11 mouse cellular contexts compared by ENCODE assay signal in the genomic region with DNA sequence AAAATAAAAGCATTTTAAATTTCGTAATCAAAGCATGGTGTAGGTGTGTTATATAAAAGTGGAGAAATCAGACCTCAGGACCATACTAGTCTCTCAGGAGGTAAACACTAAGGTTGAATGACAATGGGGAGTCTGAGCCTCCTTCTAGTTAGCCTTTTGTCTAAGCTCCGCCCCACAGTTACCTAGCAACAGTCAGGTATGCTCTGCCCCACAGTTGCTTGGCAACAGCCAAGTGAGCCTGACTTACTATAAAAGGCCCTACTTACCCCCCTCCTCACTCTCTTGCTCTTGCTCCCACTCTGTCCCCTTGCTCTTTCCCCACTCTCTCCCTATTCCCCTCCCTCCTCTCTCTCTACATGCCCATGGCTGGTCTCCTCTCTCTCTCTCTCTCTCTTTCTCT. TPM values are rescaled to one million over a fixed set of nuclear protein-coding genes. Genes with fewer than 3 reads are reported as not detected.
DNase-seq lines count a peak whose midpoint lies in the region; ATAC-seq and TF ChIP-seq lines count a peak whose summit lies in the region.
"Had no signal": no experiment of that assay in that cellular context is flagged by ENCODE, and none has a peak within 500 bp of the region (broad histone marks: within the 10 kb centered on the region; RNA-seq: fewer than 3 reads in every experiment).

No protein-coding gene starts in this region.

- H3K27ac ChIP-seq in kidney, embryonic 15.5 days = no peak overlapping the region
- H3K27ac ChIP-seq in kidney, adult 2 months (ENCODE audit: insufficient read depth, low read depth, low read length) = no peak overlapping the region
- no peak overlapping the region for H3K27ac ChIP-seq in embryonic facial prominence, embryonic 10.5 days (replicated peaks)
- H3K27ac ChIP-seq in hindbrain, postnatal 0 days = no peak overlapping the region
- H3K27ac ChIP-seq in neural tube, embryonic 12.5 days = no peak overlapping the region

- no peaks in the 10 kb centered on the region for H3K4me1 ChIP-seq in kidney, embryonic 15.5 days
- no peaks in the 10 kb centered on the region for H3K4me1 ChIP-seq in kidney, adult 2 months (ENCODE audit: control insufficient read depth, insufficient read depth, low read length)
- peaks cover 9% of the 10 kb centered on the region for H3K4me1 ChIP-seq in embryonic facial prominence, embryonic 10.5 days
- H3K4me1 ChIP-seq in hindbrain, postnatal 0 days (ENCODE audit: insufficient read depth, low read length) = no peaks in the 10 kb centered on the region
- H3K4me1 ChIP-seq in neural tube, embryonic 12.5 days = peaks cover 6% of the 10 kb centered on the region
- H3K4me1 ChIP-seq: megakaryocyte, embryonic 14.5 days had no signal

- TF ChIP-seq CTCF in kidney, adult 2 months (conservative IDR thresholded peaks at IDR 0.05; ENCODE audit: insufficient read depth, insufficient read length, low read depth, low read length) = no peak
- TF ChIP-seq CTCF in hindbrain, postnatal 0 days (IDR thresholded peaks at IDR 0.05; ENCODE audit: low read depth) = no peak

- no peak for DNase-seq in kidney, adult 2 months
- peak; percentile 55 for DNase-seq in embryonic facial prominence, embryonic 10.5 days (ENCODE audit: low spot score)
- DNase-seq in hindbrain, postnatal 0 days (ENCODE audit: low spot score) = peak; percentile 79
- DNase-seq in thymus, postnatal 0 days (ENCODE audit: low spot score) = no peak
- DNase-seq in left cerebral cortex, adult 11 months (ENCODE audit: low spot score) = no peak
- no peak for DNase-seq in spleen, adult 18-20 months
- DNase-seq: right cerebral cortex, postnatal 25 days had no signal

- H3K27me3 ChIP-seq in kidney, embryonic 15.5 days = no peaks in the 10 kb centered on the region
- no peaks in the 10 kb centered on the region for H3K27me3 ChIP-seq in kidney, adult 2 months (replicated peaks; ENCODE audit: control insufficient read depth, insufficient read depth, low read length)
- H3K27me3 ChIP-seq in embryonic facial prominence, embryonic 10.5 days (replicated peaks; ENCODE audit: low read depth, poor library complexity, severe bottlenecking) = no peaks in the 10 kb centered on the region
- H3K27me3 ChIP-seq in hindbrain, postnatal 0 days (ENCODE audit: insufficient read depth, low read length) = no peaks in the 10 kb centered on the region
- no peaks in the 10 kb centered on the region for H3K27me3 ChIP-seq in neural tube, embryonic 12.5 days (replicated peaks)

- peaks cover 25% of the 10 kb centered on the region for H3K9me3 ChIP-seq in kidney, embryonic 15.5 days (replicated peaks)
- H3K9me3 ChIP-seq in embryonic facial prominence, embryonic 10.5 days = peaks cover 43% of the 10 kb centered on the region
- peaks cover 32% of the 10 kb centered on the region for H3K9me3 ChIP-seq in hindbrain, postnatal 0 days (ENCODE audit: low read length)
- peaks cover 32% of the 10 kb centered on the region for H3K9me3 ChIP-seq in neural tube, embryonic 12.5 days

- no peak overlapping the region for H3K4me2 ChIP-seq in kidney, embryonic 15.5 days
- no peak overlapping the region for H3K4me2 ChIP-seq in hindbrain, postnatal 0 days (ENCODE audit: low read depth, low read length)
- no peak overlapping the region for H3K4me2 ChIP-seq in neural tube, embryonic 12.5 days (replicated peaks)
- H3K4me2 ChIP-seq: heart, embryonic 11.5 days had no signal

- no peak for TF ChIP-seq POLR2A in kidney, adult 2 months (IDR thresholded peaks at IDR 0.05; ENCODE audit: low read depth, low read length)

- WGBS in kidney, embryonic 15.5 days = 41% methylated on average over 2 of the region's 2 CpGs
- 42% methylated on average over 2 of the region's 2 CpGs for WGBS in kidney, adult 2 months
- 17% methylated on average over 2 of the region's 2 CpGs for WGBS in embryonic facial prominence, embryonic 10.5 days
- WGBS in hindbrain, postnatal 0 days = 2% methylated on average over 2 of the region's 2 CpGs
- WGBS in neural tube, embryonic 12.5 days = 8% methylated on average over 2 of the region's 2 CpGs

- H3K4me3 ChIP-seq in kidney, embryonic 15.5 days (replicated peaks) = no peak overlapping the region
- H3K4me3 ChIP-seq in kidney, adult 2 months (ENCODE audit: insufficient read depth, low read depth, low read length) = no peak overlapping the region
- H3K4me3 ChIP-seq in embryonic facial prominence, embryonic 10.5 days = no peak overlapping the region
- H3K4me3 ChIP-seq in hindbrain, postnatal 0 days (ENCODE audit: low read length) = no peak overlapping the region
- no peak overlapping the region for H3K4me3 ChIP-seq in neural tube, embryonic 12.5 days
- H3K4me3 ChIP-seq: megakaryocyte, embryonic 14.5 days had no signal

- H3K36me3 ChIP-seq in kidney, embryonic 15.5 days = peaks cover 37% of the 10 kb centered on the region
- H3K36me3 ChIP-seq in kidney, adult 2 months (ENCODE audit: control insufficient read depth, insufficient read depth, low read length) = peaks cover 21% of the 10 kb centered on the region
- peaks cover 44% of the 10 kb centered on the region for H3K36me3 ChIP-seq in embryonic facial prominence, embryonic 10.5 days (replicated peaks)
- H3K36me3 ChIP-seq in hindbrain, postnatal 0 days (ENCODE audit: insufficient read depth, low read length) = peaks cover 15% of the 10 kb centered on the region
- H3K36me3 ChIP-seq in neural tube, embryonic 12.5 days = peaks cover 27% of the 10 kb centered on the region

- peak; percentile 88 for ATAC-seq in kidney, embryonic 15.5 days (replicated peaks; ENCODE audit: low FRiP score)
- ATAC-seq in hindbrain, postnatal 0 days = peak; percentile 95
- ATAC-seq in neural tube, embryonic 12.5 days (ENCODE audit: low FRiP score, low read depth) = peak; percentile 96

- H3K9ac ChIP-seq in kidney, embryonic 15.5 days = no peak overlapping the region
- H3K9ac ChIP-seq in hindbrain, postnatal 0 days (replicated peaks; ENCODE audit: low read length) = no peak overlapping the region
- H3K9ac ChIP-seq in neural tube, embryonic 12.5 days = no peak overlapping the region

RNA-seq across cellular contexts. Expression of a gene that starts 44.6 kb away (rescaled TPM):
- 11.2 and 11.5 TPM in 2 replicates for polyA plus RNA-seq in kidney, embryonic 15.5 days (2015; fragmentation: Nextera tagmentation; extraction: Ambion mirVana)
- 4.5 and 6.3 TPM in 2 replicates for polyA plus RNA-seq in kidney, adult 2 months (2012; rRNA removed)
- 6.9 and 8.5 TPM in 2 replicates for polyA plus RNA-seq in embryonic facial prominence, embryonic 10.5 days (2016; fragmentation: Nextera tagmentation; extraction: Ambion mirVana)
- 8.3 and 8.8 TPM in 2 replicates for total RNA-seq in hindbrain, postnatal 0 days (2014; rRNA removed)
- polyA plus RNA-seq in hindbrain, postnatal 0 days (2015; fragmentation: Nextera tagmentation; extraction: Ambion mirVana) = 11.7 and 12.9 TPM in 2 replicates
- polyA plus RNA-seq in neural tube, embryonic 12.5 days (2016; fragmentation: Nextera tagmentation; extraction: Ambion mirVana) = 7.1 and 8.8 TPM in 2 replicates
- 10.9 and 14.5 TPM in 2 replicates for polyA plus RNA-seq in thymus, postnatal 0 days (2015; fragmentation: Nextera tagmentation; extraction: Ambion mirVana)

Comparison
In these comparisons a context has a peak if more than half of its experiments do, and no peak if none do; other contexts are left out.
1. DNase-seq: peak in embryonic facial prominence, embryonic 10.5 days (single experiment) and hindbrain, postnatal 0 days (single experiment); none in kidney, adult 2 months (single experiment), thymus, postnatal 0 days (single experiment), left cerebral cortex, adult 11 months (single experiment) and spleen, adult 18-20 months (0 of 2).
2. Peak in every context shown above with its lines, with median percentiles within 50 percentile points of each other: ATAC-seq.